Mouse (Mus musculus) lung, postnatal 0 days (tissue): ENCODE data around the gene Adam30.
"Not testable (repeated sequence)": the region's sequence is repeated elsewhere in the genome, so short reads cannot be mapped to it uniquely, and the experiment has no call there.

Source experiments
- CTCF ChIP-seq: IDR thresholded peaks from 2 replicates; pipeline ENCODE4 v1.5.1; 2016; ENCODE audit warnings: antibody characterized with exemption, mild to moderate bottlenecking
- EP300 ChIP-seq: IDR thresholded peaks from 2 replicates; pipeline ENCODE4 v1.6.1; 2016; ENCODE audit warnings: antibody characterized with exemption, mild to moderate bottlenecking, control low read depth

DNA sequence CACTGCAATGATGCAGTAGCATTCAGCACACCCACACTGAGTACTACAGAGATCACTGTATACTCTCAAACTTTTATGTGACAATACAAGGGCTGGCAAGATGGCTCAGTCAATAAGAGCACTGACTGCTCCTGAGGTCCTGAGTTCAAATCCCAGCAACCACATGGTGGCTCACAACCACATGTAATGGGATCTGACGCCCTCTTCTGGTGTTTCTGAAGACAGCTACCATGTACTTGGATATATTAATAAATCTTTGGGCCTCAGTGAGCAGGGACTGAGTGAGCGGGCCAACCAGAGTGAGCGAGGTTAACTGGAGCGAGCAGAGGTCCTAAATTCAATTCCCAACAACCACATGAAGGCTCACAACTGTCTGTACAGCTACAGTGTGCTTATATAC, 28.3 kb upstream of the Adam30 start:
- TF ChIP-seq CTCF, result 0 out of 2 replicates have a peak, but pooled peaks have one; percentile 13
- TF ChIP-seq EP300, result not testable (repeated sequence)
